Mouse (Mus musculus) induced T-regulatory cell, adult 2 months (primary cell): ENCODE results near the gene Gsg1.
A peak's percentile ranks its signal among the peaks of the same experiment; 100 is the strongest.

Experiments
- DNase-seq: peaks from one replicate; pipeline ENCODE4 v3.0.0-alpha.2; 2012; ENCODE audit warnings: low read depth

Gene Gsg1

DNA sequence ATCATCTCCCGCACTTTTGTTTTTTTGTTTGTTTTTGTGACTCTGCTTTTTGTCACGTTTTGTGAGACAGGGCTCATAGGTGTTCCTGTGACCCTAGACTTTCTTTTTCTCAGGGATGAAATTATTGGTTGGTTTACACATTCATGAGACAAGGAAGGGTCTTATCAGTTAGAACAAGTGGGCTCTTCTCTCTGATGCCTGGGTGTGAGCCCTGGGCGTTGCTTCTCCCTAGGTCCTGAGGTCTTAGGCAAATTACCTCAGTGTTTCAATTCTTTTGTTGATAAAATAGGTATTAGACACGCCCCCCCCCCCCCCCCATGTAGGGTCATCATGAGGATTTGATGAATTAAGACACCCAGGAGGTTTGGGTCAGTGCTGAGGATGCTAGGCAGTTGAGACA, 49.3 kb downstream of the Gsg1 start:
- no peak for DNase-seq

DNA sequence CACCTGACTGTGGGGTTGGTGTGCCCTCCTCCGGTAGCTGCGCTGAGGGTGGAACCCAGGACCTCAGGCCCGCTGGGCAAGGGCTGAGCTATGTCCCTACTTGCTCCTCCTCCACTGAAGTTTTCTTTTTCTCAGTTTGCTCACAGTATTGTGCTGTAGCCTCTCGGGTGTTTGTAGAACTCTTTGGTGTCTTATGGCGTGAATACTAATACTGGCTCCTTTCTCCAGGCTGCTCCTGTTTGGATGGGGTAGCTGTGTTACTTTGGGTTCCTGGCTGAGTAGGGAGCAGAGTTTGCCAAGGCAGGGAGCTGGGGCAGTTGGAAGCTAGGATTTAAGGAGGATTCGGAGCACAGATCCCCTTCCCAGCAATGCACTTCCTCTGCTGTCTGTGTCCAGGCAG, 50.4 kb downstream of the Gsg1 start:
- DNase-seq = no peak

DNA sequence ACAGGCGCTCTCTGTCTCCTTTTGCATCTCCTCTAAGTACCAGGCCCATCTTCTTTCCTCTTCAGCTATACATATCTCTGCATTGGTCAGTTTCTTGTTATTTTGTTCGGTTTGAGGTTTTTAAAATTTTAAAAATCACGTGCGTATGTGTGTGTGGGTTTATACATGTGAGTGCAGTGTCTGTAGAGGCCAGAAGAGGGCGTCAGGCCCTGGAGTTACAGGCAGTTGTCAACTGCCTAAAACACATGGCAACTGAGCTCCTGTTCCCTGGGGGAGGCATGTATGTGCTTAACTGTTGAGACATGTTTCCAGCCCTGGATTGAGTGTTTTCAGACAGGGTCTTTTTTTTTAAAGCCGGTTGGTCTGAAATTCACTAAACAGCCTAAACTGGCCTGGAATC, 51.5 kb downstream of the Gsg1 start:
- no peak for DNase-seq

DNA sequence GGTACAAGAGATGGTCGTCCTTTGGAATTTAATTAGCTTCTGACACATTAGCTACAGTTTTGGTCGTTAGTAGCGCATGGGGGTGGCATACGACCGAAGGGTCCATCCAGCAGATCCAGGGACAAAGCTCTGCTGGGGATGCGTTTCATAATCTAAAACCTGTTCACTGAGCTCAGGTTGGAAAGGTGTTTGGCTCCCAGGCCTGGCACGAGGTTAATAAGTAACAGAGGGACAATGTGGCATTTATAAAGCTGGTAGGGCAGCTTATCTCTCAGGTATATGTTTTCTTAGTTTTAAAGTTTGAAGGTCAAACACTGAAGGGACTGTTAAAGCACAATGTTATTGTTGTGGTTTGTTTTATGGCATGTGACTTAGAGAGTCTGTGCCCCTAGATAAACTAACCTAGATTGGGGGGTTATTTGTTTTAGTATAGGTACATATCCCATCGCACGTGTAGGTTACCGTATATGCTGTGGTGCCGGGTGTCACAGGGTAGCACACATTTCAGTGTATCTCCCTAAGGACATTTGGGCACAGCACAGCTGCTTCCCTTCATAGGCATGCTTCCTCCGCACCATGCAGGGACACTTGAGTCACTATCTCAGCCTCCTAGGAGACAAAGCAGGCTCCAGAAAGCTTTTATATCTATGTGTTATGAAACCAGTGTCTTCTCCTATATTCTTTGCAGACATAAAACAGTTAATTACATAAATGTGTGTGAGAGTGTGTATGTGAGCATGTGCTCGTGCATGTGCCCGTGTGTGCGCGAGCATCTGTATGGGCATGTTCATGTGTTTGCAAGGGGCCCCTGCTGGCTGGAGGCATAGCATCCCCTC, 53.8 kb downstream of the Gsg1 start:
- no peak for DNase-seq

DNA sequence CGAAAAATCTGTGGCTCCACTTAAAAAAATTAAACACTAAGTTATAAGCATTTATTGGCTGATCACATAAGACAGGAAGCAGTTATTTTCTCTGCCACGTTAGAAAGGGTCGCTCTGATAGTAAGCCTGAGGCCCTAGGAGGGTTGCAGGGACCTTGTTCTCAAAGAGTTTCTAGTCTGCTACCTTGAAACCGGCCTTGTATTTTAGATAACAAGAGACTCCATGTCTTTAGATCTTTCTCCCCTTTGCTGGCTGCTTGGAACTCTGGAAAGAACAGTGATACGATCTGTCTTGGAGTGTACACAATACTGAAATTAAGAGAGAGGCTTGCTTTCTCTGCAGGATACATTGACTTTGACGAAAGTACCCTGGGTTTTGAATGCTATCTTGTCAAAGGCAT, 55.4 kb downstream of the Gsg1 start:
- DNase-seq = peak; percentile 13

DNA sequence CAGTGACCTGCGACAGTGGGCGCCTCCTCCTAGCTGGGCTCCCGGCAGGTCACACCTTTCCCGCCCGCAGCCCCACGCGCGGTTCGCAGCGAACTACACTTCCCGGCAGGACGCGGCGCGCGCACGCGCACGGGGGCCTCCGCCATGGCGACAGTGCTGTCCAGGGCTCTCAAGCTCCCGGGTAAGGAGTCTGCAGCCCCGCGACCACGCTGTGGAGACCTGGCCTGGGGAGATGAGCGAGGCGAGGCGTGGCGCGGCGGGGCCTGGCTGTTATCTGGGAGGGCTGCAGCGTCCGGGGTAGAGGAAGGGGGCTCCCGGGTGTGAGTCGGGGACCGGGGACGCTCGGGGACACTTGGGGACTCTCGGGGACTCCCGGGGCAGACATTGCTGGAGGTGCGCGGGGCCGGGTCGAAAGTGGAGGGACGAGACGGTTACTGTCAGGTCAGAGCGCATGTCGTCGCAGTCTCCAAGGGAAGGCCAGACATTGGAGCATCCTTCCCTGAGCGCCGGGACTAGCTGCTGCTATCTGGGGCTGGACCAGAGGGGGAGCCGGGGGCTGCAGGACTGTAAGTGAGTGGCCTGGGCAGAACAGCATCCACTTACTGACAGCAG, 56.1 kb downstream of the Gsg1 start, which contains the start of the genes Fam234b and Hebp1:
Gene Fam234b (plus strand): TSS at position 57 of the 612 bp plus-strand sequence.
Gene Hebp1 (minus strand): TSS at position 102 of the 612 bp plus-strand sequence.
- DNase-seq = peak; percentile 79

DNA sequence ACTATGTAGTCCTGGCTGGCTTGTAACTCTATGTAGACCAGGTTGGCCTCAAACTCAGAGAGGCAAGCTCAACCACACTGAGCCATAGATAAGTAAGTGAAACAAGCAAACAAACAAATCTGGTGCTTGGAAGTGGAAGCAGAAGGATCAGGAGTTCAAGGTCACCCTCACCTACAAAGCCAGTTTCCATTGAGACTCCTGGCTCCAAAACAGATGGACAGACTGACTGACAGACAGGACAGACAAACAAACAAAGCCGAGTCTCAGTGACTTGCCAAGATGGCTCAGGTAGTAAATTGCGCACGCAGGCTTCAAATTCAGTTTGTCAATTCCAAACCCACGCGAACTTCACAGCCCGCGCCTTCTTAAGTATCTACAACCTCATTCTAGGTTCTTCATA, 56.7 kb downstream of the Gsg1 start:
- DNase-seq = no peak

DNA sequence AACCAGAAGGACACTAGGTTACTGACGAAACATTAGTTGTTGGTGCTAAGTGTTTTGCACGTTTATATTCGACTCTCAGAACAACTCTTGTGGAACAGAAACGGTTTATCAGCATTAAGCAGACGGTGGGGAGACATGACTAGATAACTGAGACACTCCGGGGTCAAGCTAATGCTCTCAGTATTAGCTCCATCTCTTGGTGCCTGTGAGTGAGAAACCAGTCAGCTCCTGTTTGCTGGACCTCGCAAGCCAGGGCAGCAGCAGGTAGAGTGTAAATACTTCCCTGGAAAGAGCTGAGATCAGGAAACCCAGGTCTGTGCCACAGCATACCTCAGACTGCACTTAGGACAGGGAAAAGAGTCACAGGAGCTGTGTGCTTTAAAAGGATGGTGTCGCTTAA, 57.4 kb downstream of the Gsg1 start:
- no peak for DNase-seq

DNA sequence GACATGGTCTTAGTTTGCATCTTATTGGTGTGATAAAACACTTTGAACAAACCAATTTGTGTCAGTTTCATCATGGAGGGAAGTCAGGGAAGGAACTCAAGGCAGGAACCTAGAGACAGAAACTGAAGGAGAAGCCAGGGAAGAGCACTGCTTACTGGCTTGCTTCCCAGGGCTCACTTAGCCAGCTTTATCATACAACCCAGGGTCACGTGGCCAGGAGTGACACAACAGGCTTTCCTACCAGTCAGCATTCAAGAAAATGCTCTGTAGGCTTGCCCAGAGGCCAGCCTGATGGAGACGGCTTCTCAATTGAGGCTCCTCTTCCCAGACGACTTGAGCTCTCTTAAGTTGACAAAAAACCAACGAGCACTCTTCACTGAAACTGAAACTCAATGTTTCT, 59.2 kb downstream of the Gsg1 start:
- no peak for DNase-seq

DNA sequence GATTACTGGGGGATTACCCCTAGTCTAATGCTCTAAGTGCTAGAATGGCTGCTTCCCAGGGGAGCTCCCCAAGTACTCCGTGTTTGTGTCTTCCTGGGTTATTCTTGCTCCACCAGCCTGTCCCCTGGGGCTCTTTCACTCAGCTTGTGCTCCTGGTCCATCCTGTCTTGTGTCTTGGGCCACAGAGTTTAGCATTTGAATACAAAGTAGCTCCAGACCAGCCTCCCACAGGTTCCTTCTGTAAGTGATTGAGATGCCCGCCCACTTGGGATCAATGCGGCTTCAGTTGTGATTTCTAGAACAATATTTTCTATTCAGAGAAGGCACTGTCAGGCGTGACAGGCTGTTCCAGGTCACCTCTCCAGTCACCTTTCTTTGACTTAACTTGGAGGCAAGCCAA, 60.4 kb downstream of the Gsg1 start:
- DNase-seq = no peak

DNA sequence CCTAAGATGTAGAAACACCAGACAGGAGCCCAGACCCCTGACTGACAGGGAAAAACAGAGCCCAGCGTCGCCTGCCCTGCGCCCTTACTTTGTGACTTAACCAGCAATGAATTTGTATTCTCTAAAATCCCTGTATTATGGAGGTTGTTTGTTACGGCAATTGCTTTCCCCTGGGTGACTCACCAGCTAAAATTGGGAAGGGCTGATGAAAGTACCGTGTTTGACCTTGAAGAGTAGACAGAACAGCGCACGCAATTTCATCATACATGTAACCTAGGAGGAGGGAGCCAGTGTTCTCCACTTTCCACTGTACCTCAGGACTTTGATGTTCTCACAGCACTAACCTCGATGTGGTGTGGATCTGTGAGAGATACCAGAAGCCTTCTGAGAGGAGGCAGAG, 61.2 kb downstream of the Gsg1 start:
- no peak for DNase-seq

DNA sequence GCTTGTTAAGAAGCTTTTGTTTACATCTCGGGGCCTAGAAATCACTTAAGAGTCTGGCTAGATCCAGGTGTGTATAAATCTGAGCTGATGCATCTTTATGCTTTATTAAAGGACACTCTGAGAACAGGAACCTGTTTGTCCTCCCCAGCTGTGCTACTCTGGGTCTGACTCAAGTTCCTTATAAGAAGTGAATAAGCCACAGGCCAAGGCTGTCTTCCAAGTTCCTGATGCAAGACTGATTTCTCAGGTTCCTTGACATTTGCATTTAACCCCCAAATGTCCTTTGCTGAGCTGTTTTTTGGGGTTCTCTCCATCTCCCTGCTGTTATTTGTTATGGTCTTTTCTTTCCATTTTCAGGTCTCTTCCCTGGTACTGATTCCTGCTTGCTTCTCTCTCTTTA, 62.2 kb downstream of the Gsg1 start:
- no peak for DNase-seq

DNA sequence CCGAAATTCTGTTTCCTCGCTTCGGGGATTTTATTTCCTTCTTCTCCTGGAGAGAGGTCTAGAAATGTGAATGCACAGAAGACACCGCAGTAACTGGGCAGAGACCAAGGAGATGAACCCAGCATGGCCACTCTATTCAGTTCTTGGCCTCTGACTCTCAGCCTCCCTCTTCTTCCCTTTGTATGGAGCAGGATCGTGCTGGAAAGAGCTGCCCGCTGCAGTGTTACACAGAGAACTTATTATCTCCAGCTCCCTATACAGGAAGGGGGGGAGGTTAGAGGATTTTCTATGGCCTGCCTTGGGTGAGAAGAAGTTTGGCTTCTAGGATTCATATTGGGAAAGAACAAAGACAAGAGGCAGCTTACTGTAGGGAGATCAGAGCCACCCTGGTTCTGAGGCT, 64.0 kb downstream of the Gsg1 start:
- no peak for DNase-seq

DNA sequence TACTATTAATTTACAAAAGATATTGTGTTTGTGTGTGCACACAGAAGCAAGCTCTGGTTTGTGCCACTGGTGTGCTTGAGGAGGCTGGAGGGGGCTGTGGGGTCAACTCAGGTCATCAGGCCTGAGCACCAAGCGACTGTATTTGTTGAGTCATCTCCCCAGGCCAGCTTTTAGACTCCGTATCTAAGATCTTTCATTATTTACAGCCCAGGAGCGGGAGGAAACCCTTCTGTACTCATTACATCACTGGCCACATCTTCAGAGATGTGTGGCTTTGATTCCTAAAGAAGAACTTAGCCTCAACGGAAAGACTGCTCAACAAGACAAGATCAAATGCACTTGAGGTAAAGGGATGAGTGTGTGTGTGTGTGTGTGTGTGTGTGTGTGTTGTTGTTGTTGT, 65.5 kb downstream of the Gsg1 start:
- DNase-seq = no peak
